Mouse (Mus musculus) hindbrain, postnatal 0 days (tissue): ENCODE data around the gene Zfp580. TPM values are rescaled to one million over a fixed set of nuclear protein-coding genes. Genes with fewer than 3 reads are reported as not detected.
A peak's percentile ranks its signal among the peaks of the same experiment; 100 is the strongest.

Experiments
- ATAC-seq: fragments of 200-750 bp; cut with Nextera tagmentation; 2 replicates; pipeline ENCODE4 v1.8.0; 2017; ENCODE audit warnings: mild to moderate bottlenecking, moderate TSS enrichment, moderate library complexity
- DNase-seq: peaks from one replicate; pipeline ENCODE4 v3.0.0-alpha.2; 2015; ENCODE audit warnings: low spot score
- H3K27ac ChIP-seq: fragments of 300-500 bp; sonication (generic); 2 replicates; pipeline ENCODE4 v1.5.1; 2014; ENCODE audit warnings: mild to moderate bottlenecking
- H3K27me3 ChIP-seq: fragments of 300-500 bp; sonication (generic); 2 replicates; pipeline ENCODE4 v1.6.1; 2014; ENCODE audit warnings: low read length, mixed read lengths; ENCODE audit not compliant: insufficient read depth
- H3K36me3 ChIP-seq: fragments of 300-500 bp; sonication (generic); 2 replicates; pipeline ENCODE4 v1.6.1; 2014; ENCODE audit warnings: low read length, mixed read lengths; ENCODE audit not compliant: insufficient read depth
- H3K4me1 ChIP-seq: fragments of 300-500 bp; sonication (generic); 2 replicates; pipeline ENCODE4 v1.6.1; 2014; ENCODE audit warnings: antibody characterized with exemption, low read length, mixed read lengths; ENCODE audit not compliant: insufficient read depth
- H3K4me2 ChIP-seq: fragments of 300-500 bp; sonication (generic); 2 replicates; pipeline ENCODE4 v1.6.1; 2014; ENCODE audit warnings: low read depth, mild to moderate bottlenecking, low read length, moderate library complexity, mixed read lengths
- H3K4me3 ChIP-seq: fragments of 300-500 bp; sonication (generic); 2 replicates; pipeline ENCODE4 v1.5.1; 2014; ENCODE audit warnings: low read length
- H3K9ac ChIP-seq: fragments of 300-500 bp; sonication (generic); replicated peaks from 2 replicates; pipeline ENCODE4 v1.6.1; 2014; ENCODE audit warnings: mild to moderate bottlenecking, low read length, moderate library complexity, mixed read lengths
- H3K9me3 ChIP-seq: fragments of 300-500 bp; sonication (generic); 2 replicates; pipeline ENCODE4 v1.6.1; 2016; ENCODE audit warnings: low read length, mixed read lengths
- CTCF ChIP-seq: IDR thresholded peaks from 2 replicates; pipeline ENCODE4 v1.5.1; 2016; ENCODE audit warnings: antibody characterized with exemption, control low read depth, low read depth
- WGBS: fragments of 180-500 bp; shearing (Covaris S2); extraction: QIAGEN DNeasy Blood & Tissue Kit; methylation state at CpG from one replicate; pipeline ENCODE4 v1.1.7; 2014; 5-methylcytosine and 5-hydroxymethylcytosine counted together
- polyA plus RNA-seq: library from polyadenylated mRNA; unstranded; fragments of >200 nt; fragmentation: Nextera tagmentation; extraction: Ambion mirVana; gene quantifications from 2 replicates; pipeline ENCODE4 v1.2.1, GENCODE M21; 2015
- total RNA-seq: library from RNA; depleted of rRNA; stranded (reverse); fragments of >200 nt; gene quantifications from 2 replicates; pipeline ENCODE4 v1.2.3, GENCODE M21; 2014

The Zfp580 gene
- total and polyA plus RNA-seq, 2 experiments from 2014 or later: 69.6 to 128 TPM

DNA sequence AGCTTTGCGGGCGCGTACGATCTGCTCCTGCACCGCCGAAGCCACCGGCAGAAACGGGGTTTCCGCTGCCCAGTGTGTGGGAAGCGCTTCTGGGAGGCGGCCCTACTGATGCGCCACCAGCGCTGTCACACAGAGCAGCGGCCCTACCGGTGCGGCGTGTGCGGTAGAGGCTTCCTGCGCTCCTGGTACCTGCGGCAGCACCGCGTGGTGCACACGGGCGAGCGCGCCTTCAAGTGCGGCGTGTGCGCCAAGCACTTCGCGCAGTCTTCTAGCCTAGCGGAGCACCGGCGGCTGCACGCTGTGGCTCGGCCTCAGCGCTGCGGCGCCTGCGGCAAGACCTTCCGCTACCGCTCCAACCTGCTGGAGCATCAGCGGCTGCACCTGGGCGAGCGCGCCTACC, 19.8 kb upstream of the Zfp580 start:
- Histone ChIP-seq H3K27ac (no peak overlapping the region), H3K9me3 (0 out of 2 replicates have a peak, but pooled peaks cover 5% of the 10 kb centered on the region), H3K4me2 (no peak overlapping the region), H3K9ac (no peak overlapping the region), H3K4me1 (no peaks in the 10 kb centered on the region), H3K27me3 (no peaks in the 10 kb centered on the region), H3K36me3 (peaks cover 46% of the 10 kb centered on the region), H3K4me3 (no peak overlapping the region)
- no peak for TF ChIP-seq CTCF
- ATAC-seq (no peak), DNase-seq (no peak)
- WGBS: 78% methylated on average over 46 of the region's 46 CpGs

DNA sequence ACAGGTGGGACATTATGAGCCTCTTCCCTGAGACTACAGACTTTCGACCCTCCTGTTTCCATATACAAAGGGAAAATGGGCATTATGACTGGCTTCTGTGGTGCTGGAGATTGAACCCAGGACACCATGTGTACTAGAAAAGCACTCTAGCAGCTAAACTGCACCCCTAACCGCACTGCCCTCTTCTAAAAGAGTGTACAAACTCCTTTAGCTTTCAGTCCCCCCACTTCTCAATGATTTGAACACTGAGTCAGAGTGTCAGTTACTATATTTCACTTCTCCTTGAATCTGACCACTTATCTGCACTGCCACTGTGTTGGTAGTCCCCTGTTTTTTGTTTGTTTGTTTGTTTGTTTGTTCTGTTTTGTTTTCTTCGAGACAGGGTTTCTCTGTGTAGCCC, 17.5 kb upstream of the Zfp580 start, which contains the start of gene 4632433K11Rik:
Gene 4632433K11Rik (plus strand): TSS at position 301 of the 400 bp plus-strand sequence.
- Histone ChIP-seq H3K4me3 (no peak within 1 kb of the TSS), H3K27me3 (no peaks in the 10 kb centered on the region), H3K27ac (no peak within 1 kb of the TSS), H3K9me3 (0 out of 2 replicates have a peak, but pooled peaks cover 5% of the 10 kb centered on the region), H3K36me3 (peaks cover 46% of the 10 kb centered on the region), H3K9ac (no peak within 1 kb of the TSS), H3K4me1 (peaks cover 7% of the 10 kb centered on the region; the same call in 1 of the 2 replicates), H3K4me2 (no peak within 1 kb of the TSS)
- no peak for TF ChIP-seq CTCF
- ATAC-seq (no peak), DNase-seq (no peak)
- 94% methylated on average over 3 of the region's 3 CpGs for WGBS

DNA sequence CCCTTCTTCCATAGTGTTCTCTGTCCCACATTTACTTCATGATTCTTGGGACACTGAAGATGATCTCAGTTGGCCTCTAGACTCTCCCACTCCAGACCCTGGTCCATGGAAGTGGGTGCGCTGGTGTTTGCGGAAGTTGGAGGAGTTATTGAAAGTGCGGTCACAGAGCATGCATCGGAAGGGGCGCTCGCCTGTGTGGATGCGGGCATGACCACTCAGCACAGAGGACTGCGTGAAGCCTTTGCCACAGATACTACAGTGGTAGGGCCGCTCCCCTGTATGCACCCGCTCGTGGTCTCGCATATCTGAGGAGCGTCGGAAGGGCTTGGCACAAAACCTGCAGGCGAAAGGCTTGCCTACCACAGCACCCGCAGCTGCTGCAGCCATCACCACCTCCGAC, 15.7 kb upstream of the Zfp580 start:
- no peaks in the 10 kb centered on the region for H3K27me3 ChIP-seq
- TF ChIP-seq CTCF: no peak
- WGBS: 97% methylated on average over 17 of the region's 17 CpGs
- H3K9ac ChIP-seq: no peak overlapping the region
- H3K4me3 ChIP-seq: no peak overlapping the region
- DNase-seq (no peak), ATAC-seq (no peak)
- H3K4me2 ChIP-seq: no peak overlapping the region
- H3K4me1 ChIP-seq: peaks cover 7% of the 10 kb centered on the region; the same call in 1 of the 2 replicates
- H3K27ac ChIP-seq: no peak overlapping the region
- no peaks in the 10 kb centered on the region for H3K9me3 ChIP-seq
- peaks cover 33% of the 10 kb centered on the region for H3K36me3 ChIP-seq

DNA sequence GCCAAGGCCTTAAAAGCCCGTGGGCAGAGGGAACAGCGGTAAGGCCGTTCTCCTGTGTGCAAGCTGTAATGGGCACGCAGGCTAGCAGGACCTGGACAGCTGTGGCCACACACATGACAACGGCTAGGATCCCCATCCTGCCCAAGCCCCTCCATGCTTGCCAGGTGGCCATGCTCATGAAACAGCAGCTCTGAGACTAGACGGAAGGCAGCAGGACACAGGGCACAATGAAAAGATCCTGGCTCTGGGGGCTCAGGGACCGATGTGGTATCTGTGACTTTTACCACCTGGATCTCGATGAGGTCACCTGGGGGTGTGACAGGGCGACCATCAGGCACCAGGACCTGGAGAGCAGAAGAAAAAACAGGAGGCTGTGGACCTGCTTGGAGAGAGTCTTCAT, 15.2 kb upstream of the Zfp580 start:
- no peak overlapping the region for H3K4me2 ChIP-seq
- H3K9me3 ChIP-seq: no peaks in the 10 kb centered on the region
- DNase-seq (no peak), ATAC-seq (no peak)
- no peak overlapping the region for H3K27ac ChIP-seq
- 94% methylated on average over 9 of the region's 9 CpGs for WGBS
- no peak overlapping the region for H3K4me3 ChIP-seq
- no peak for TF ChIP-seq CTCF
- peaks cover 7% of the 10 kb centered on the region; the same call in 1 of the 2 replicates for H3K4me1 ChIP-seq
- H3K27me3 ChIP-seq: no peaks in the 10 kb centered on the region
- no peak overlapping the region for H3K9ac ChIP-seq
- H3K36me3 ChIP-seq: peaks cover 29% of the 10 kb centered on the region

DNA sequence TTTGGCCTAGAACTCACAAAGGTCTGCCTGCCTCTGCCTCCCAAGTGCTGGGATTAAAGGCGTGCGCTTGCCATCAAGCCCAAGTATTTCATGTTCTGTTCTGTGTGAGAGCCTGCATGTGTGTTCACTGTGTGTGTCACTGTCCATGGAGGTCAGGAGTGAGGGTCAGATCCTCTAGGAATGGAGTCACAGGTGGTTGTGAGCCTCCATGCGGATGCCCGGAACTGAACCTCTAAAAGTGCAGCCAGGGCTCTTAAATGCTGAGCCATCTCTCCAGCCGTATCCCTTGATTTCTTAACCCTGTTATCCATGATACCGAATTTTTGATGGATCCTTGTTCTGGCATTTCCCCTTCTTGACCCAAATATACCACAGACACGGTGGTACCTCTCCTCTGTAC, 14.3 kb upstream of the Zfp580 start:
- Histone ChIP-seq H3K27me3 (no peaks in the 10 kb centered on the region), H3K4me3 (0 out of 2 replicates have a peak overlapping the region, but pooled peaks have one; percentile 64), H3K9ac (no peak overlapping the region), H3K9me3 (no peaks in the 10 kb centered on the region), H3K36me3 (peaks cover 20% of the 10 kb centered on the region), H3K4me1 (peaks cover 7% of the 10 kb centered on the region; the same call in 1 of the 2 replicates), H3K27ac (peak overlapping the region; percentile 98; the same call in 1 of the 2 replicates), H3K4me2 (no peak overlapping the region; the same call in 1 of the 2 replicates)
- whole genome bisulfite sequencing: 94% methylated on average over 7 of the region's 7 CpGs
- no peak for DNase-seq
- no peak for ATAC-seq
- TF ChIP-seq CTCF: no peak

DNA sequence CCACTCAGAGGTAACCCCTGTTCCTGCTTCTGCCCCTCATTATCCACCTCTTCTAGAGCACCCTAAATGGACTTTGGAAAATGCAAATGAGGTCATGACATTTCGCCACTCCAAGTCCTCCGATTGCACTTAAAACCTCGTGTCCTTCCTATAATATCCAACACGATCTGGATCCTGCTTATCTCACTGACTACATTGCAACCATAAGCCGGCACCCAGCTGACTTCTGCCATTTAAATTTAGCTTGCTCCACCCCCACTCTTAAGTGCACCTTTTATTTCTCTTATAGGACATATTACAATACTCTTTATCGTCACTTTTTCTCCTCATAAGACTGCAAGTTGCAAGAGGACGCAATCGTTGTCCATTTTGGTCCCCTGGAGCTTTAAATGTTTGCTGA, 13.9 kb upstream of the Zfp580 start:
- ATAC-seq: no peak

DNA sequence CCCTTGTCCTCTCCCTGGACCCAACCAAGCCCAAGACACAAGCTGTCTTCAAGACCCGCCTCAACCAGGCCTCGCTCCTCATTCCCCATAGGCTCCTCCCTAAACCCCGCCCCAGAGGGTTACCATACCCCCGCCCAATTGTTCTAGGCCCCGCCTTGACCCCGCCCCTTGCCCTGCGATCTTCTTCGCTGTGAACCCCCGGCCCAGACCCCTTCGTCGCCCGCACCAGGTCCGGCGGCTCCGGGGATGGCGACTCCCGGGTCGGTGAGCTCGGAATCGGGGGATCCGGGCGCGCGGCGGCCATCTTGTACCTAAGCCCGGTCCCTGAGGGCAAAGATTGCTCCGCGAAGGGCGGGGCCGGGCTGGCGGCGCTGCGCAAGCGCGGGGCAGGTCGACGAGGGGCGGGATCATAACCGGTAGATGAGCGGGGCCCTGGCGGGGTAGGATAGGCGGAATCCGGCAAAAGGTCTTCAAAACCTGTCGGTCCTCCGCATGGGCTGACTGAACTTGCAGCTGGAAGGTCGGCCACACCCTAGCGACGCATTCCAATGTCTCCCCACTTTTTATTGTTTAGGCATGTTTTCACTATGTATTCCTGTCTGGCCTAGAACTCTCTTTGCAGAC, 13.1 kb upstream of the Zfp580 start, which contains the start of gene Zfp784:
Gene Zfp784 (minus strand): TSS at position 338 of the 624 bp plus-strand sequence.
- Histone ChIP-seq H3K4me2 (peak within 1 kb of the TSS; percentile 54), H3K9me3 (no peaks in the 10 kb centered on the region), H3K27ac (peak within 1 kb of the TSS; percentile 98), H3K4me1 (peaks cover 7% of the 10 kb centered on the region; the same call in 1 of the 2 replicates), H3K9ac (peak within 1 kb of the TSS; percentile 80), H3K36me3 (peaks cover 9% of the 10 kb centered on the region; the same call in 1 of the 2 replicates), H3K27me3 (no peaks in the 10 kb centered on the region), H3K4me3 (peak within 1 kb of the TSS; percentile 64)
- no peak for TF ChIP-seq CTCF
- WGBS: under 1% methylated on average over 48 of the region's 48 CpGs
- peak; percentile 96 for ATAC-seq
- DNase-seq: peak; percentile 96

More for the DNA sequence above, 13.9 kb upstream of the Zfp580 start:
- Histone ChIP-seq H3K4me1 (peaks cover 7% of the 10 kb centered on the region; the same call in 1 of the 2 replicates), H3K36me3 (peaks cover 15% of the 10 kb centered on the region), H3K4me3 (peak overlapping the region; percentile 64), H3K27ac (peak overlapping the region; percentile 98), H3K9me3 (no peaks in the 10 kb centered on the region), H3K4me2 (peak overlapping the region; percentile 54), H3K27me3 (no peaks in the 10 kb centered on the region), H3K9ac (peak overlapping the region; percentile 80)
- no peak for TF ChIP-seq CTCF
- WGBS: 83% methylated on average over 8 of the region's 8 CpGs
- no peak for DNase-seq
